Mouse (Mus musculus): ENCODE data around the gene Phip.

DNA sequence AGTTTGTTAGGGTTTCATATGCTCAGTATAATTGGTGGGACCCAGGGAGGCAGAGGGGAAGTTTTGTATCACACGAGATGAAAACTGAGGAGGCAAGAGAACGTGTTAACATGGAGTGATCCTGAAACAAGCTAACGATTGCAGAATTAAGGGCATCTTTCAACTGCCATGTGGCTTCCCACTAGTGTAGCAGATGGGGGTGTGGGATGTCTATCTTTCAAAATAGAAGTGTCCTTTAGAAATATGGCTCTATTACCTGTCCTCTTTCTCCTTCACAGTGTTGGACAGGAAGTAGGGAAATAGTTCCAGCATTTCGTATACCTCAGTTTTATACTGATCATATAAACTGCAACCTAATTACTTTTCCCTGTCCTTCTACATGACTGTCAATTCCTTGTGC lies 119.1 kb downstream of the Phip start:
- TF ChIP-seq POLR2A (IDR thresholded peaks at IDR 0.05; ENCODE audit: insufficient read length, low read depth) (no peak), MAX (IDR thresholded peaks at IDR 0.05; ENCODE audit: low read depth) (no peak), POLR2AphosphoS2 (IDR thresholded peaks at IDR 0.05; ENCODE audit: insufficient read length, low read depth) (no peak), CEBPB (IDR thresholded peaks at IDR 0.05; ENCODE audit: insufficient read depth, poor library complexity, severe bottlenecking) (no peak), TCF12 (IDR thresholded peaks at IDR 0.05; ENCODE audit: insufficient read depth, poor library complexity, severe bottlenecking) (no peak), USF1 (IDR thresholded peaks at IDR 0.05; ENCODE audit: low read depth) (no peak), MYOD1 (IDR thresholded peaks at IDR 0.05; ENCODE audit: control insufficient read depth in 1 of 3, insufficient read length in 2 of 3, low read depth in 2 of 3) (no peak), MYOG (IDR thresholded peaks at IDR 0.05; ENCODE audit: control insufficient read depth in 1 of 3, insufficient read depth in 1 of 3, insufficient read length in 2 of 3, low read depth in 2 of 3) (no peak), E2F4 (IDR thresholded peaks at IDR 0.05; ENCODE audit: insufficient read depth) (no peak), TCF3 (IDR thresholded peaks at IDR 0.05; ENCODE audit: insufficient read length, low read depth) (no peak)
